ENCODE assay signal across 8 mouse cellular contexts in the genomic region with DNA sequence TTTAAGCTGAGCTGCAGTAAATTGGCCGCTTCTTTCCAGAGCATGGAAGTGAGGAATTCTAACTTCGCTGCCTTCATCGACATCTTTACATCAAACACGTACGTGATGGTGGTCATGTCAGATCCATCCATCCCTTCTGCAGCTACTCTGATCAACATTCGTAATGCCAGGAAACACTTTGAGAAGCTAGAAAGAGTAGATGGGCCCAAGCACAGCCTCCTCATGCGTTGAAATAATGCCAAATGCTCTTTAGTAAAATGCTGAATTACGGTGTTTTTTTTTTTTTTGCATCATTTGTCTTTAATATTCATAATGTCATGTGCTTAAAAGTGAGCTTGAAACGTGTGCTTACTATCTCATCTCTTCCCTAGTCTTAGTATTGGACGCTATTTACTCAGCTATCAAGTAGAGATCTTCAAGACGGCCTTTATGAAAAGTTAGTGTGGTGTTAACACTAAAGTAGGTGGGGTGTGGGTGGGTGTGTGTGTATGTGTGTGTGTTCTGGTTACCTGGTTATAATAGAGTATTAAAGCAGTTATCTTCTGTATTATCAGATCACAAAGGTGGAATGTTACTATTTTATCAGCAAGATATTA. TPM values are rescaled to one million over a fixed set of nuclear protein-coding genes. Genes with fewer than 3 reads are reported as not detected.
DNase-seq lines count a peak whose midpoint lies in the region; ATAC-seq and TF ChIP-seq lines count a peak whose summit lies in the region.

No protein-coding gene starts in this region.

- TF ChIP-seq EP300 in lung, postnatal 0 days (IDR thresholded peaks at IDR 0.05), result no peak

- H3K4me3 ChIP-seq in lung, postnatal 0 days (ENCODE audit: low read depth, low read length), result peak overlapping the region; percentile 86
- H3K4me3 ChIP-seq in embryonic facial prominence, embryonic 15.5 days (replicated peaks), result peak overlapping the region; percentile 97
- peak overlapping the region; percentile 75 for H3K4me3 ChIP-seq in limb, embryonic 10.5 days
- H3K4me3 ChIP-seq in olfactory bulb, adult 2 months (ENCODE audit: insufficient read depth, low read depth, low read length), result peak overlapping the region; percentile 67

- 6% methylated on average over 11 of the region's 11 CpGs for WGBS in lung, postnatal 0 days
- 9% methylated on average over 11 of the region's 11 CpGs for WGBS in embryonic facial prominence, embryonic 15.5 days
- WGBS in limb, embryonic 10.5 days, result 12% methylated on average over 11 of the region's 11 CpGs
- WGBS in olfactory bulb, adult 2 months, result 3% methylated on average over 11 of the region's 11 CpGs

- peaks cover 7% of the 10 kb centered on the region for H3K4me1 ChIP-seq in lung, postnatal 0 days (ENCODE audit: insufficient read depth, low read depth, low read length)
- H3K4me1 ChIP-seq in embryonic facial prominence, embryonic 15.5 days, result peaks cover 15% of the 10 kb centered on the region
- peaks cover 21% of the 10 kb centered on the region for H3K4me1 ChIP-seq in limb, embryonic 10.5 days
- no peaks in the 10 kb centered on the region for H3K4me1 ChIP-seq in olfactory bulb, adult 2 months (ENCODE audit: control insufficient read depth, insufficient read depth, low read length)

- peak overlapping the region; percentile 96 for H3K9ac ChIP-seq in lung, postnatal 0 days (replicated peaks; ENCODE audit: low read depth)
- H3K9ac ChIP-seq in embryonic facial prominence, embryonic 15.5 days, result peak overlapping the region; percentile 97

- H3K27me3 ChIP-seq in lung, postnatal 0 days (replicated peaks; ENCODE audit: insufficient read depth, low read length), result no peaks in the 10 kb centered on the region
- H3K27me3 ChIP-seq in embryonic facial prominence, embryonic 15.5 days, result no peaks in the 10 kb centered on the region
- no peaks in the 10 kb centered on the region for H3K27me3 ChIP-seq in limb, embryonic 10.5 days (ENCODE audit: low read depth, poor library complexity, severe bottlenecking)

- no peaks in the 10 kb centered on the region for H3K36me3 ChIP-seq in lung, postnatal 0 days (ENCODE audit: insufficient read depth, low read length)
- 0 out of 2 replicates have a peak, but pooled peaks cover 8% of the 10 kb centered on the region for H3K36me3 ChIP-seq in embryonic facial prominence, embryonic 15.5 days
- peaks cover 41% of the 10 kb centered on the region for H3K36me3 ChIP-seq in limb, embryonic 10.5 days

- no peak for DNase-seq in lung, postnatal 0 days (ENCODE audit: low spot score)
- DNase-seq in lung, postnatal 36 days, result no peak
- DNase-seq in limb, embryonic 10.5 days (ENCODE audit: low spot score), result no peak
- DNase-seq in embryo, embryonic 9.5 days (ENCODE audit: extremely low spot score), result no peak
- DNase-seq in kidney, postnatal 10 days, result no peak
- no peak for DNase-seq in adrenal gland, adult (ENCODE audit: inconsistent age in 2 of 2, low spot score in 1 of 2)

- H3K4me2 ChIP-seq in lung, postnatal 0 days (replicated peaks; ENCODE audit: low read depth, low read length), result peak overlapping the region; percentile 80
- H3K4me2 ChIP-seq in embryonic facial prominence, embryonic 15.5 days (replicated peaks), result peak overlapping the region; percentile 80

- no peak for TF ChIP-seq POLR2A in olfactory bulb, adult 2 months (IDR thresholded peaks at IDR 0.05; ENCODE audit: insufficient read depth, low read depth, low read length)

- H3K27ac ChIP-seq in lung, postnatal 0 days (ENCODE audit: low read length), result no peak overlapping the region
- H3K27ac ChIP-seq in embryonic facial prominence, embryonic 15.5 days (replicated peaks), result peak overlapping the region; percentile 99
- H3K27ac ChIP-seq in limb, embryonic 10.5 days, result peak overlapping the region; percentile 94
- peak overlapping the region; percentile 9; the same call in 1 of the 2 replicates for H3K27ac ChIP-seq in olfactory bulb, adult 2 months (ENCODE audit: insufficient read depth, low read depth, low read length)

- no peak for ATAC-seq in lung, postnatal 0 days
- no peak for ATAC-seq in embryonic facial prominence, embryonic 15.5 days (ENCODE audit: insufficient number of reproducible peaks, low FRiP score, low TSS enrichment, low read depth)

- no peak for TF ChIP-seq CTCF in lung, postnatal 0 days (IDR thresholded peaks at IDR 0.05)
- TF ChIP-seq CTCF in olfactory bulb, adult 2 months (IDR thresholded peaks at IDR 0.05; ENCODE audit: insufficient read depth, low read depth, low read length), result no peak

- H3K9me3 ChIP-seq in lung, postnatal 0 days (ENCODE audit: low read length), result no peaks in the 10 kb centered on the region
- no peaks in the 10 kb centered on the region for H3K9me3 ChIP-seq in embryonic facial prominence, embryonic 15.5 days (replicated peaks)
- H3K9me3 ChIP-seq in limb, embryonic 10.5 days (replicated peaks), result no peaks in the 10 kb centered on the region

RNA-seq across cellular contexts. Expression of gene Rraga, which starts 1.3 kb away (rescaled TPM):
- polyA plus RNA-seq in lung, postnatal 0 days (2015; fragmentation: Nextera tagmentation; extraction: Ambion mirVana), result 57.3 and 60.0 TPM in 2 replicates
- 84.6 and 85.4 TPM in 2 replicates for polyA plus RNA-seq in embryonic facial prominence, embryonic 15.5 days (2015; fragmentation: Nextera tagmentation; extraction: Ambion mirVana)
- 46.3 and 48.5 TPM in 2 replicates for polyA plus RNA-seq in limb, embryonic 10.5 days (2016; fragmentation: Nextera tagmentation; extraction: Ambion mirVana)
- not detected in 2 replicates for polyA plus RNA-seq in olfactory bulb, adult 2 months (2012; ENCODE audit: insufficient read depth, insufficient read length, low replicate concordance, missing spikeins)

RNA-seq across cellular contexts. Expression of gene Saxo1, which starts 18.6 kb away (rescaled TPM):
- polyA plus RNA-seq in lung, postnatal 0 days (2015; fragmentation: Nextera tagmentation; extraction: Ambion mirVana), result 0.06 TPM in 1 of 2 replicates, not detected in the other
- polyA plus RNA-seq in embryonic facial prominence, embryonic 15.5 days (2015; fragmentation: Nextera tagmentation; extraction: Ambion mirVana), result 0.09 TPM in 1 of 2 replicates, not detected in the other
- polyA plus RNA-seq in limb, embryonic 10.5 days (2016; fragmentation: Nextera tagmentation; extraction: Ambion mirVana), result not detected in 2 replicates
- polyA plus RNA-seq in olfactory bulb, adult 2 months (2012; ENCODE audit: insufficient read depth, insufficient read length, low replicate concordance, missing spikeins), result not detected in 2 replicates

RNA-seq across cellular contexts. Expression of gene Haus6, which starts 35.1 kb away (rescaled TPM):
- polyA plus RNA-seq in lung, postnatal 0 days (2015; fragmentation: Nextera tagmentation; extraction: Ambion mirVana), result 4.7 and 5.3 TPM in 2 replicates
- 10.4 and 12.4 TPM in 2 replicates for polyA plus RNA-seq in embryonic facial prominence, embryonic 15.5 days (2015; fragmentation: Nextera tagmentation; extraction: Ambion mirVana)
- polyA plus RNA-seq in limb, embryonic 10.5 days (2016; fragmentation: Nextera tagmentation; extraction: Ambion mirVana), result 30.1 and 30.9 TPM in 2 replicates
- not detected in 2 replicates for polyA plus RNA-seq in olfactory bulb, adult 2 months (2012; ENCODE audit: insufficient read depth, insufficient read length, low replicate concordance, missing spikeins)

Comparison
In these comparisons a context has a peak if more than half of its experiments do, and no peak if none do; other contexts are left out.
1. RNA of gene Rraga, which starts 1.3 kb away (polyA plus RNA-seq): 84.6 to 85.4 TPM in embryonic facial prominence, embryonic 15.5 days, 57.3 to 60.0 TPM in lung, postnatal 0 days and 46.3 to 48.5 TPM in limb, embryonic 10.5 days; not detected in olfactory bulb, adult 2 months; every median in the first group is over 10 times any median in the second.
2. Peak in every context shown above with its lines, with median percentiles within 50 percentile points of each other: H3K4me3 ChIP-seq.